Mouse (Mus musculus) brain, embryonic 14.5 days (tissue): ENCODE measurements around the gene Cd37.

Experiments used
- CTCF ChIP-seq: fragments of 200-500 bp; IDR thresholded peaks from 2 replicates; pipeline ENCODE4 v1.5.1; 2012; ENCODE audit warnings: inconsistent platforms, mild to moderate bottlenecking, moderate library complexity, borderline replicate concordance; ENCODE audit not compliant: insufficient read depth, insufficient read length; ENCODE audit errors: extremely low read depth
- POLR2A ChIP-seq: fragments of 200-500 bp; IDR thresholded peaks from 2 replicates; pipeline ENCODE4 v1.6.1; 2012; ENCODE audit warnings: mild to moderate bottlenecking, inconsistent platforms, borderline replicate concordance; ENCODE audit not compliant: poor library complexity, insufficient read depth, insufficient read length, severe bottlenecking; ENCODE audit errors: extremely low read depth

DNA sequence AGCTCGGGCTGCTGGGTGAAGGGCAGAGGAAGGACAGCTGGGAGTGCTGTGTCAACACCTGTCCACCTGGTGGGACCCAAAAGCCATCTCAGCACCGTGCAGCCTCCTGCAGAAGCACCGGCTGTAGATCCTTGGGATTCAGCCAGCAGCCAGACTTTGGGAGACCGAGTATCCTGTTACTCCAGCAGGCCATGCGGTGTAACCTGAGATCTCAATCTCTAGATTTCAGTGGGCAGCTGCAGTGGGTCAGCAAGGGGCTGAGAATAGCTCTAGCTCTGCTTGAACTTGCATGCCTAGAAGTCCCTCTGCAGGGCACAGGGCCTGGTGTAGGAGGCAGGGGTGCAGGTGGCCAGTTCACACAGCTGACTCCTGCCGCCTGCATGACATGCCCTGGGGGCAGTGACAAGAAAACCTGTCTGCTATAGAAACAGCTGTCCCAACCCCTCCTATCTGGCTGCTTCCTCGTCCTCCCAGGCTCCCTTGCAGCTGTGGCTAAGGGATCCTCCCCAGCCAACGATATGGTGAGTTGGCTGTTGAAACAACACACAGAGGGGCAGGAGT lies 47.0 kb downstream of the Cd37 start:
- TF ChIP-seq CTCF, result no peak
- no peak for TF ChIP-seq POLR2A
